Mouse (Mus musculus) hindbrain, embryonic 16.5 days (tissue): Measurements from ENCODE around the gene Fam240a. TPM values are rescaled to one million over a fixed set of nuclear protein-coding genes. Genes with fewer than 3 reads are reported as not detected.
A peak's percentile ranks its signal among the peaks of the same experiment; 100 is the strongest.

Experiments used
- ATAC-seq: fragments of 200-750 bp; cut with Nextera tagmentation; 2 replicates; pipeline ENCODE4 v1.8.0; 2017; ENCODE audit warnings: moderate TSS enrichment, moderate library complexity
- H3K27ac ChIP-seq: fragments of 300-500 bp; sonication (generic); 2 replicates; pipeline ENCODE4 v1.5.1; 2014; ENCODE audit warnings: low read depth, mild to moderate bottlenecking, control low read depth, low read length, moderate library complexity
- H3K27me3 ChIP-seq: fragments of 300-500 bp; sonication (generic); replicated peaks from 2 replicates; pipeline ENCODE4 v1.6.1; 2014; ENCODE audit warnings: low read length; ENCODE audit not compliant: control insufficient read depth, insufficient read depth
- H3K36me3 ChIP-seq: fragments of 300-500 bp; sonication (generic); 2 replicates; pipeline ENCODE4 v1.6.1; 2014; ENCODE audit warnings: mild to moderate bottlenecking, low read length, moderate library complexity, mixed read lengths; ENCODE audit not compliant: control insufficient read depth, insufficient read depth
- H3K4me1 ChIP-seq: fragments of 300-500 bp; sonication (generic); 2 replicates; pipeline ENCODE4 v1.6.1; 2014; ENCODE audit warnings: low read depth, low read length; ENCODE audit not compliant: control insufficient read depth, insufficient read depth
- H3K4me2 ChIP-seq: fragments of 300-500 bp; sonication (generic); 2 replicates; pipeline ENCODE4 v1.6.1; 2014; ENCODE audit warnings: mild to moderate bottlenecking, low read length, control low read depth, moderate library complexity
- H3K4me3 ChIP-seq: fragments of 300-500 bp; sonication (generic); 2 replicates; pipeline ENCODE4 v1.5.1; 2014; ENCODE audit warnings: mild to moderate bottlenecking, low read length, control low read depth, moderate library complexity
- H3K9ac ChIP-seq: fragments of 300-500 bp; sonication (generic); 2 replicates; pipeline ENCODE4 v1.6.1; 2014; ENCODE audit warnings: low read depth, mild to moderate bottlenecking, control low read depth, low read length, moderate library complexity
- H3K9me3 ChIP-seq: fragments of 300-500 bp; sonication (generic); 2 replicates; pipeline ENCODE4 v1.6.1; 2014; ENCODE audit warnings: mild to moderate bottlenecking, low read length, moderate library complexity; ENCODE audit not compliant: control insufficient read depth
- WGBS: fragments of 180-500 bp; shearing (Covaris S2); extraction: QIAGEN DNeasy Blood & Tissue Kit; methylation state at CpG from one replicate; pipeline ENCODE4 v1.1.7; 2014; 5-methylcytosine and 5-hydroxymethylcytosine counted together
- polyA plus RNA-seq: library from polyadenylated mRNA; unstranded; fragments of >200 nt; fragmentation: Nextera tagmentation; extraction: Ambion mirVana; gene quantifications from 2 replicates; pipeline ENCODE4 v1.2.1, GENCODE M21; 2015

Gene Fam240a
- polyA plus RNA-seq, 1 experiment from 2014 or later, result not detected

DNA sequence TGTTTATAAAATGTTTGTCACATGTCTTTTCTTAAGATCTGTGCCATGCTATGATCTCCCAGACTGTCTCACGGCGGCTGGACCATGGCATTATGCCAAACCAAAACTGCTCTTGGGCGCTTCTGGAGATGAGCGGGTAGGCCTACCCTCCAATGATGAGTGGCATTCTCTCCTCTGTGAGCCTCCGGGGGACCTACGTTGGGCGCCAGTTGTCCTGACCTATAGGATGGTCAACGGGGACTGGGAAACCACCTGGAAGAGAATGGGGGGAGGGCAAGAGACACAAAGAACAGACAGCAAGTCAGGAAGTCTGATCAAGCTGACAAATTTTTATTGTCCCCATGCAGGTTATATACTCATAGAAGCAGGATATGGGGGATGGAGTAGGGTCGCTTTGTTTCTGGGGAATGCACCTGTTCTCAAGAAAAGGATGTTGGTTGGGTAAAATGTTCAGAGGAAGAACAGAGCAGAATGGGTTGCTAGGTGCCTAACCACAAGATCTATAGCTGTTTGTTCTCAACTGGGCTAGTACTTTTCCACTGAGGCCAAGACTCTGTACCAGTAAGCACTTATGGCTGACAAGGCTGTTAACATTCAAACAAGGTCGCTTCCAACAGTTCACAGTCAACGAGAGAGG is 9.3 kb downstream of the Fam240a start:
- Histone ChIP-seq H3K9ac (no peak overlapping the region), H3K4me2 (no peak overlapping the region), H3K27me3 (no peaks in the 10 kb centered on the region), H3K36me3 (no peaks in the 10 kb centered on the region), H3K4me3 (no peak overlapping the region), H3K27ac (no peak overlapping the region), H3K4me1 (no peaks in the 10 kb centered on the region), H3K9me3 (no peaks in the 10 kb centered on the region)
- ATAC-seq, result no peak
- WGBS, result 93% methylated on average over 11 of the region's 11 CpGs

- Histone ChIP-seq H3K27me3 (no peaks in the 10 kb centered on the region), H3K36me3 (no peaks in the 10 kb centered on the region), H3K27ac (no peak overlapping the region), H3K4me3 (no peak overlapping the region), H3K4me1 (no peaks in the 10 kb centered on the region), H3K9me3 (no peaks in the 10 kb centered on the region), H3K4me2 (no peak overlapping the region), H3K9ac (no peak overlapping the region)
- ATAC-seq, result no peak
- 83% methylated on average over 4 of the region's 4 CpGs for WGBS
These were observed 14.4 kb downstream of the Fam240a start for GRCm38 (mm10) chr9:110902271-110902670.

- no peaks in the 10 kb centered on the region for H3K27me3 ChIP-seq
- H3K9ac ChIP-seq, result no peak overlapping the region
- H3K9me3 ChIP-seq, result no peaks in the 10 kb centered on the region
- H3K4me3 ChIP-seq, result no peak overlapping the region
- H3K27ac ChIP-seq, result no peak overlapping the region
- H3K4me2 ChIP-seq, result no peak overlapping the region
- no peaks in the 10 kb centered on the region; the same call in 1 of the 2 replicates for H3K4me1 ChIP-seq
- no peaks in the 10 kb centered on the region for H3K36me3 ChIP-seq
- 80% methylated on average over 6 of the region's 6 CpGs for WGBS
- no peak for ATAC-seq
These were observed 15.5 kb downstream of the Fam240a start for GRCm38 (mm10) chr9:110901204-110901603.

- no peak overlapping the region for H3K4me2 ChIP-seq
- no peaks in the 10 kb centered on the region; the same call in 1 of the 2 replicates for H3K27me3 ChIP-seq
- no peak overlapping the region for H3K9ac ChIP-seq
- no peak for ATAC-seq
- H3K4me3 ChIP-seq, result no peak overlapping the region
- no peak overlapping the region for H3K27ac ChIP-seq
- H3K4me1 ChIP-seq, result no peaks in the 10 kb centered on the region; the same call in 1 of the 2 replicates
- H3K36me3 ChIP-seq, result no peaks in the 10 kb centered on the region
- no peaks in the 10 kb centered on the region for H3K9me3 ChIP-seq
- WGBS, result 69% methylated on average over 10 of the region's 10 CpGs
These were observed 17.1 kb downstream of the Fam240a start for GRCm38 (mm10) chr9:110899451-110900008.

GRCm38 (mm10) chr9:110896595-110896994 is 20.1 kb downstream of the Fam240a start:
- Histone ChIP-seq H3K4me2 (peak overlapping the region; percentile 34), H3K9ac (no peak overlapping the region; the same call in 1 of the 2 replicates), H3K4me3 (no peak overlapping the region), H3K4me1 (no peaks in the 10 kb centered on the region; the same call in 1 of the 2 replicates), H3K27ac (no peak overlapping the region), H3K9me3 (no peaks in the 10 kb centered on the region), H3K27me3 (no peaks in the 10 kb centered on the region; the same call in 1 of the 2 replicates), H3K36me3 (no peaks in the 10 kb centered on the region)
- ATAC-seq, result no peak
- 14% methylated on average over 6 of the region's 6 CpGs for WGBS

GRCm38 (mm10) chr9:110895994-110896393 is 20.7 kb downstream of the Fam240a start:
- Histone ChIP-seq H3K4me3 (no peak overlapping the region), H3K27ac (no peak overlapping the region), H3K9me3 (no peaks in the 10 kb centered on the region), H3K4me2 (peak overlapping the region; percentile 34), H3K27me3 (no peaks in the 10 kb centered on the region; the same call in 1 of the 2 replicates), H3K36me3 (no peaks in the 10 kb centered on the region), H3K9ac (no peak overlapping the region), H3K4me1 (no peaks in the 10 kb centered on the region; the same call in 1 of the 2 replicates)
- ATAC-seq, result peak; percentile 51; the same call in 1 of the 2 replicates
- WGBS, result 13% methylated on average over 7 of the region's 7 CpGs

DNA sequence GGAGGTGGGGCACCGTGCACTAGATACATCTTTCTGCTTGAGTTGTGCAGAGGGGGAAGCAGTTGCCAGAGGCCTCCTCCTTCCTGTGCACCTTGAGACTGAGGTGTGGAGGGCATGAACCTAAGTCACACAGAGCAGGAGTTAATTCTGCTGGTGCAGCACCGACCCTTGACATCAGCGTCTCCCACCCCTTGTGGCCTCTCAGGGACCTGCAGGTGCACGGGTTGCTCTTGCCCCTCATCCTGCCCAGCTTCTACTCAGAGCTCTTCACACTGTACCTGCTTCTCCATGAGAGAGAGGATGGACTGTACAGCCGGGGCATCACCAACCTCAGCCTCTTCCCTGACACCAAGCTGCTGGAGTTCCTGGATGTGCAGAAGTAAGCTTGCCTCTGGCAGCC is 21.2 kb downstream of the Fam240a start:
- H3K27me3 ChIP-seq, result no peaks in the 10 kb centered on the region; the same call in 1 of the 2 replicates
- ATAC-seq, result 0 out of 2 replicates have a peak, but pooled peaks have one; percentile 10
- 63% methylated on average over 5 of the region's 5 CpGs for WGBS

GRCm38 (mm10) chr9:110893429-110893828 is 23.2 kb downstream of the Fam240a start:
- Histone ChIP-seq H3K4me3 (no peak overlapping the region), H3K9ac (no peak overlapping the region), H3K36me3 (no peaks in the 10 kb centered on the region), H3K4me2 (no peak overlapping the region), H3K4me1 (no peaks in the 10 kb centered on the region; the same call in 1 of the 2 replicates), H3K27ac (no peak overlapping the region), H3K27me3 (no peaks in the 10 kb centered on the region; the same call in 1 of the 2 replicates), H3K9me3 (no peaks in the 10 kb centered on the region)
- WGBS, result 68% methylated on average over 10 of the region's 10 CpGs
- no peak for ATAC-seq

More for the DNA sequence above, 21.2 kb downstream of the Fam240a start:
- Histone ChIP-seq H3K36me3 (no peaks in the 10 kb centered on the region), H3K9ac (no peak overlapping the region; the same call in 1 of the 2 replicates), H3K4me3 (no peak overlapping the region), H3K9me3 (no peaks in the 10 kb centered on the region), H3K27ac (no peak overlapping the region), H3K4me2 (no peak overlapping the region), H3K4me1 (no peaks in the 10 kb centered on the region; the same call in 1 of the 2 replicates)

- H3K36me3 ChIP-seq, result no peaks in the 10 kb centered on the region
- no peak overlapping the region for H3K4me2 ChIP-seq
- no peak overlapping the region for H3K27ac ChIP-seq
- H3K9me3 ChIP-seq, result no peaks in the 10 kb centered on the region
- H3K4me3 ChIP-seq, result no peak overlapping the region
- no peaks in the 10 kb centered on the region; the same call in 1 of the 2 replicates for H3K4me1 ChIP-seq
- ATAC-seq, result no peak
- H3K27me3 ChIP-seq, result no peaks in the 10 kb centered on the region; the same call in 1 of the 2 replicates
- no peak overlapping the region for H3K9ac ChIP-seq
- WGBS, result 86% methylated on average over 3 of the region's 3 CpGs
These were observed 24.1 kb downstream of the Fam240a start for GRCm38 (mm10) chr9:110892552-110892951.
